In genomic region chr1:159621321-159621720, GRCm38 (mm10) we compare ENCODE assay signal across 12 mouse cellular contexts.
A peak's percentile ranks its signal among the peaks of the same experiment; 100 is the strongest.
DNase-seq lines count a peak whose midpoint lies in the region; TF ChIP-seq lines count a peak whose summit lies in the region.
"Had no signal": no experiment of that assay in that cellular context is flagged by ENCODE, and none has a peak within 500 bp of the region (broad histone marks: within the 10 kb centered on the region; RNA-seq: fewer than 3 reads in every experiment).

No protein-coding gene starts in this region.

- in situ Hi-C loops in CH12.LX (cut with MboI; ENCODE audit: low pct_ligation_motif_present, low pct_unique_long_range_greater_than_20kb, low sequenced_read_pairs): no loop called here

- TF ChIP-seq CTCF in kidney, adult 2 months (conservative IDR thresholded peaks at IDR 0.05; ENCODE audit: insufficient read depth, insufficient read length, low read depth, low read length): no peak
- no peak for TF ChIP-seq CTCF in CH12.LX (conservative IDR thresholded peaks at IDR 0.05 in 1 of 2, IDR thresholded peaks at IDR 0.05 in 1 of 2; ENCODE audit: low read depth in 2 of 2, low read length in 2 of 2)
- TF ChIP-seq CTCF in cerebellum, adult 2 months (IDR thresholded peaks at IDR 0.05; ENCODE audit: borderline replicate concordance, insufficient read depth, low read depth, low read length): no peak

- H3K4me3 ChIP-seq in kidney, adult 2 months (ENCODE audit: insufficient read depth, low read depth, low read length): no peak overlapping the region
- H3K4me3 ChIP-seq in CH12.LX (replicated peaks in 1 of 3; ENCODE audit: low read depth in 2 of 3, low read length in 2 of 3, poor library complexity in 1 of 3): no peak overlapping the region
- H3K4me3 ChIP-seq in cerebellum, adult 2 months (replicated peaks; ENCODE audit: insufficient read depth, low read depth, low read length): no peak overlapping the region
- H3K4me3 ChIP-seq: forebrain, embryonic 10.5 days; heart, embryonic 15.5 days had no signal

- no peaks in the 10 kb centered on the region for H3K36me3 ChIP-seq in kidney, adult 2 months (ENCODE audit: control insufficient read depth, insufficient read depth, low read length)
- no peaks in the 10 kb centered on the region for H3K36me3 ChIP-seq in CH12.LX (replicated peaks in 1 of 2; ENCODE audit: control insufficient read depth in 1 of 2, insufficient read depth in 1 of 2, low read length in 1 of 2)
- H3K36me3 ChIP-seq: forebrain, embryonic 10.5 days; heart, embryonic 15.5 days had no signal

- no peak for TF ChIP-seq RAD21 in CH12.LX (IDR thresholded peaks at IDR 0.05; ENCODE audit: low read depth, low read length)

- DNase-seq in kidney, postnatal 10 days: peak; percentile 6
- no peak for DNase-seq in kidney, adult 2 months
- DNase-seq in CH12.LX (ENCODE audit: extremely low read depth): peak; percentile 6
- DNase-seq in NIH3T3 (ENCODE audit: low read depth): peak; percentile 85
- peak; percentile 0 for DNase-seq in fibroblast of lung, adult 2 months (ENCODE audit: low read depth)
- no peak for DNase-seq in cerebellum, adult 2 months
- no peak for DNase-seq in c-Kit-positive CD71-positive TER-119-positive erythroid progenitor cells, embryonic 14.5 days (ENCODE audit: low spot score)
- DNase-seq: cerebellum, postnatal 36 days; layer of hippocampus, postnatal 36 days had no signal

- no peak overlapping the region for H3K9ac ChIP-seq in CH12.LX (ENCODE audit: insufficient read depth, low read depth)
- H3K9ac ChIP-seq: heart, embryonic 15.5 days had no signal

- no peaks in the 10 kb centered on the region for H3K4me1 ChIP-seq in kidney, adult 2 months (ENCODE audit: control insufficient read depth, insufficient read depth, low read length)
- no peaks in the 10 kb centered on the region for H3K4me1 ChIP-seq in CH12.LX (ENCODE audit: control insufficient read depth in 1 of 2, insufficient read depth in 2 of 2)
- H3K4me1 ChIP-seq in cerebellum, adult 2 months (ENCODE audit: control insufficient read depth, insufficient read depth, low read length): no peaks in the 10 kb centered on the region
- H3K4me1 ChIP-seq: forebrain, embryonic 10.5 days; heart, embryonic 15.5 days had no signal

- H3K27ac ChIP-seq in kidney, adult 2 months (ENCODE audit: insufficient read depth, low read depth, low read length): no peak overlapping the region
- H3K27ac ChIP-seq in CH12.LX (ENCODE audit: insufficient read depth, low read depth): no peak overlapping the region
- no peak overlapping the region for H3K27ac ChIP-seq in cerebellum, adult 2 months (ENCODE audit: insufficient read depth, low read length)
- H3K27ac ChIP-seq: forebrain, embryonic 10.5 days; heart, embryonic 15.5 days had no signal

- dilution Hi-C loops in CH12.LX (cut with MboI; ENCODE audit: extremely low pct_ligation_motif_present, extremely low pct_unique_long_range_greater_than_20kb, low sequenced_read_pairs): no loop called here

- H3K9me3 ChIP-seq in CH12.LX (replicated peaks; ENCODE audit: low read length): no peaks in the 10 kb centered on the region
- H3K9me3 ChIP-seq: forebrain, embryonic 10.5 days; heart, embryonic 15.5 days had no signal

- 60% methylated on average over 1 of the region's 1 CpGs for WGBS in kidney, adult 2 months
- WGBS in cerebellum, adult 2 months: 85% methylated on average over 1 of the region's 1 CpGs

- TF ChIP-seq EP300 in CH12.LX (IDR thresholded peaks at IDR 0.05; ENCODE audit: low read length): no peak

- no peaks in the 10 kb centered on the region; the same call in 1 of the 2 replicates for H3K27me3 ChIP-seq in kidney, adult 2 months (replicated peaks; ENCODE audit: control insufficient read depth, insufficient read depth, low read length)
- peaks cover 57% of the 10 kb centered on the region for H3K27me3 ChIP-seq in CH12.LX (replicated peaks)
- no peaks in the 10 kb centered on the region for H3K27me3 ChIP-seq in cerebellum, adult 2 months (ENCODE audit: control insufficient read depth, insufficient read depth, low read length)
- H3K27me3 ChIP-seq: heart, embryonic 15.5 days had no signal

- no peaks in the 10 kb centered on the region for H3K79me2 ChIP-seq in CH12.LX (replicated peaks; ENCODE audit: control insufficient read depth, extremely low read depth, insufficient read depth, poor library complexity, severe bottlenecking)

- no peak overlapping the region for H3K4me2 ChIP-seq in CH12.LX (ENCODE audit: insufficient read depth, low read depth, poor library complexity, severe bottlenecking)
- H3K4me2 ChIP-seq: heart, embryonic 15.5 days; liver, embryonic 11.5 days had no signal

- no peak for TF ChIP-seq POLR2A in kidney, adult 2 months (IDR thresholded peaks at IDR 0.05; ENCODE audit: low read depth, low read length)
- TF ChIP-seq POLR2A in CH12.LX (IDR thresholded peaks at IDR 0.05; ENCODE audit: low read depth, low read length): no peak
- no peak for TF ChIP-seq POLR2A in cerebellum, adult 2 months (IDR thresholded peaks at IDR 0.05; ENCODE audit: borderline replicate concordance, insufficient read depth, low read length)

TF ChIP-seq in CH12.LX, 34 proteins besides CTCF, POLR2A, EP300 and RAD21:
- TF ChIP-seq HCFC1 (IDR thresholded peaks at IDR 0.05; ENCODE audit: low read depth, low read length) (no peak), NELFE (IDR thresholded peaks at IDR 0.05; ENCODE audit: low read depth, low read length) (no peak), ZC3H11A (IDR thresholded peaks at IDR 0.05; ENCODE audit: low read depth, low read length) (no peak), MAFK (IDR thresholded peaks at IDR 0.05; ENCODE audit: insufficient replicate concordance, low read length) (no peak), USF2 (conservative IDR thresholded peaks at IDR 0.05; ENCODE audit: low read depth, low read length) (no peak), USF1 (IDR thresholded peaks at IDR 0.05; ENCODE audit: low read depth, low read length) (no peak), MAX (IDR thresholded peaks at IDR 0.05; ENCODE audit: low read length) (no peak), POLR2AphosphoS2 (IDR thresholded peaks at IDR 0.05; ENCODE audit: low read depth, low read length) (no peak), ZKSCAN1 (IDR thresholded peaks at IDR 0.05; ENCODE audit: borderline replicate concordance, low read depth, low read length) (no peak), ELF1 (IDR thresholded peaks at IDR 0.05; ENCODE audit: low read depth, low read length) (no peak)
TF ChIP-seq in CH12.LX: peak in this region for 0.

Comparison
In these comparisons a context has a peak if more than half of its experiments do, and no peak if none do; other contexts are left out.
1. DNase-seq: peak in kidney, postnatal 10 days (single experiment), CH12.LX (single experiment), NIH3T3 (single experiment) and fibroblast of lung, adult 2 months (single experiment); none in kidney, adult 2 months (single experiment), cerebellum, adult 2 months (0 of 2) and c-Kit-positive CD71-positive TER-119-positive erythroid progenitor cells, embryonic 14.5 days (single experiment).